Mouse (Mus musculus) liver, adult 2 months (tissue): ENCODE results near the gene Tenm2. TPM values are rescaled to one million over a fixed set of nuclear protein-coding genes. Genes with fewer than 3 reads are reported as not detected.

Experiments
- DNase-seq: peaks from one replicate; pipeline ENCODE4 v3.0.0-alpha.2; 2011; ENCODE audit warnings: low read depth, low spot score; ENCODE audit errors: extremely low read depth
- H3K27ac ChIP-seq: fragments of 200-500 bp; replicated peaks from 2 replicates; pipeline ENCODE4 v1.5.1; 2012; ENCODE audit warnings: low read depth, mild to moderate bottlenecking, control low read depth, inconsistent platforms, low read length; ENCODE audit not compliant: insufficient read depth
- H3K27me3 ChIP-seq: fragments of 200-500 bp; 2 replicates; pipeline ENCODE4 v1.6.1; 2012; ENCODE audit warnings: mild to moderate bottlenecking, moderate library complexity, low read length, inconsistent platforms; ENCODE audit not compliant: control insufficient read depth, insufficient read depth
- H3K36me3 ChIP-seq: fragments of 200-500 bp; 2 replicates; pipeline ENCODE4 v1.6.1; 2012; ENCODE audit warnings: low read length, inconsistent platforms; ENCODE audit not compliant: control insufficient read depth, insufficient read depth
- H3K4me1 ChIP-seq: fragments of 200-500 bp; 2 replicates; pipeline ENCODE4 v1.6.1; 2011; ENCODE audit warnings: low read length; ENCODE audit not compliant: control insufficient read depth, insufficient read depth
- H3K4me3 ChIP-seq: fragments of 200-500 bp; 2 replicates; pipeline ENCODE4 v1.5.1; 2011; ENCODE audit warnings: low read depth, mild to moderate bottlenecking, control low read depth, low read length, moderate library complexity; ENCODE audit not compliant: insufficient read depth
- H3K79me2 ChIP-seq: fragments of 200-500 bp; 2 replicates; pipeline ENCODE4 v1.6.1; 2012; ENCODE audit warnings: inconsistent platforms, mild to moderate bottlenecking, low read length, moderate library complexity; ENCODE audit not compliant: control insufficient read depth, insufficient read depth
- H3K9ac ChIP-seq: fragments of 200-500 bp; 2 replicates; pipeline ENCODE4 v1.6.1; 2012; ENCODE audit warnings: low read depth, mild to moderate bottlenecking, control low read depth, inconsistent platforms, low read length
- CTCF ChIP-seq: fragments of 200-500 bp; IDR thresholded peaks from 2 replicates; pipeline ENCODE4 v1.5.1; 2011; ENCODE audit warnings: low read depth, low read length, control low read depth
- POLR2A ChIP-seq: fragments of 200-500 bp; IDR thresholded peaks from 2 replicates; pipeline ENCODE4 v1.6.1; 2011; ENCODE audit warnings: low read length, control low read depth; ENCODE audit not compliant: insufficient read depth; ENCODE audit errors: extremely low read depth
- WGBS: fragments of 180-500 bp; shearing (Covaris S2); methylation state at CpG from one replicate; pipeline ENCODE4 v1.1.7; 2018; 5-methylcytosine and 5-hydroxymethylcytosine counted together
- polyA plus RNA-seq: library from polyadenylated mRNA; depleted of rRNA; stranded (reverse); fragments of >200 nt; gene quantifications from 2 replicates; pipeline ENCODE4 v1.2.3, GENCODE M21; 2012
- total RNA-seq: library from RNA; depleted of rRNA; stranded (reverse); fragments of >200 nt; gene quantifications from 2 replicates; pipeline ENCODE4 v1.2.3, GENCODE M21; 2014

Tenm2 gene
- total and polyA plus RNA-seq, 2 experiments, result not detected

- no peak overlapping the region for H3K4me3 ChIP-seq
- WGBS, result 77% methylated on average over 11 of the region's 11 CpGs
- H3K27ac ChIP-seq, result no peak overlapping the region
- no peaks in the 10 kb centered on the region for H3K36me3 ChIP-seq
- H3K4me1 ChIP-seq, result no peaks in the 10 kb centered on the region
- no peaks in the 10 kb centered on the region for H3K27me3 ChIP-seq
- DNase-seq, result no peak
- TF ChIP-seq POLR2A (no peak), CTCF (no peak)
- no peak overlapping the region for H3K9ac ChIP-seq
- H3K79me2 ChIP-seq, result no peaks in the 10 kb centered on the region
Measured at GRCm38 (mm10) chr11:36163580-36163979, 1072.2 kb downstream of the Tenm2 start.

DNA sequence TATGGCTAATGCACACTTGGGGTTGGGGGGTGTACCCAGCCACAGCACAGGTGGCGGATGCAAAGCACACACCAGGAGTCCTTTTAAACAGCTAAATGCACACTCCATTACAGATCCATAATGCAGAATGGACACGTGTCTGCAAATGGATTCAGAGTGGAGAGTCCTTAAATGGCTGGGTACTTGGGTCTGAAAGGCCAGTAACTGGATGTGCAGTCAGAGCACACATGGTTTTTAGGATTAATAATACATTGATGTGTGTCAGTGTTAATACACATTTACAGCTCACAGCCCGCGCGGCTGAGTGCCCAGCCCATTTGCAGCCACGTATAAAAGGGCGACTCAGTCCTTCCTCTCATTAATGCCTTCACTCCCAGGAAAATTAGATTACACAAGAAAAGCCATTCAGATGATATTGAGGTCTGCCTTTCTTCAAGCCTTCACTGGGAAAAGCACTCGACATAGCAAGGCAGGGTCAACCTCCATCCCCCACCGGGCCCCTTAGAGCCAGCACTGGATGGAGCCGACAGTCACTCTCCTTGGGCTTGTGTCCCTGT lies 1073.9 kb downstream of the Tenm2 start:
- DNase-seq, result no peak
- no peaks in the 10 kb centered on the region for H3K36me3 ChIP-seq
- WGBS, result 82% methylated on average over 10 of the region's 10 CpGs
- no peak overlapping the region for H3K9ac ChIP-seq
- H3K4me3 ChIP-seq, result no peak overlapping the region
- TF ChIP-seq CTCF (no peak), POLR2A (no peak)
- H3K27ac ChIP-seq, result no peak overlapping the region
- no peaks in the 10 kb centered on the region for H3K4me1 ChIP-seq
- no peaks in the 10 kb centered on the region for H3K79me2 ChIP-seq
- no peaks in the 10 kb centered on the region for H3K27me3 ChIP-seq

DNA sequence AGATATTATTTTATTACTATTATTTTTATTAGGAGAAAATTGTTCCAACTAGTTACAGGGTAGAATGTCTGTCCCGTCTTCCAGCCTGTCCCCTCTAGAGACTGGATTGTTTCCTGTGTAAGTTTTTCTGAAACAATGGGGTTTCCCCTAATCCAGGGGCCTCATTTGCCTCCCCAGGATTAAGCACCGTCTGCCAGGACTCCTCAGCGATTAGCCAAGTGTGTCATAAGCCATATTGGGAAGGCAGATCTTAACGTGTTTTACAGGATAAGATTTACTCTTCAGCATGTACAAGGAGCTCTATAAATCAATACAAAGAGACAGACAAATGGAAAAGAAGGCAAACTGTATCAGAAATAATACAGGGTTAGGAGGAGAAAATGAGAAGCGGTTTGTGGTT lies 1082.3 kb downstream of the Tenm2 start:
- Histone ChIP-seq H3K9ac (no peak overlapping the region), H3K27me3 (no peaks in the 10 kb centered on the region), H3K79me2 (no peaks in the 10 kb centered on the region), H3K4me1 (no peaks in the 10 kb centered on the region), H3K27ac (no peak overlapping the region), H3K4me3 (no peak overlapping the region), H3K36me3 (no peaks in the 10 kb centered on the region)
- WGBS, result 58% methylated on average over 5 of the region's 5 CpGs
- no peak for DNase-seq
- TF ChIP-seq CTCF, result no peak
- TF ChIP-seq POLR2A, result no peak

- H3K27me3 ChIP-seq, result no peaks in the 10 kb centered on the region
- no peak overlapping the region for H3K9ac ChIP-seq
- WGBS, result 16% methylated on average over 9 of the region's 9 CpGs
- H3K4me1 ChIP-seq, result no peaks in the 10 kb centered on the region
- no peaks in the 10 kb centered on the region for H3K36me3 ChIP-seq
- H3K79me2 ChIP-seq, result no peaks in the 10 kb centered on the region
- no peak for DNase-seq
- TF ChIP-seq POLR2A (no peak), CTCF (no peak)
- no peak overlapping the region for H3K4me3 ChIP-seq
- H3K27ac ChIP-seq, result no peak overlapping the region
Measured at GRCm38 (mm10) chr11:36153011-36153410, 1082.8 kb downstream of the Tenm2 start.

GRCm38 (mm10) chr11:36152226-36152625 lies 1083.5 kb downstream of the Tenm2 start:
- no peaks in the 10 kb centered on the region for H3K4me1 ChIP-seq
- no peak overlapping the region for H3K9ac ChIP-seq
- no peak for DNase-seq
- no peaks in the 10 kb centered on the region for H3K36me3 ChIP-seq
- no peak overlapping the region for H3K4me3 ChIP-seq
- H3K79me2 ChIP-seq, result no peaks in the 10 kb centered on the region
- no peak overlapping the region for H3K27ac ChIP-seq
- TF ChIP-seq CTCF (no peak), POLR2A (no peak)
- 27% methylated on average over 6 of the region's 6 CpGs for WGBS
- H3K27me3 ChIP-seq, result no peaks in the 10 kb centered on the region

- no peaks in the 10 kb centered on the region for H3K27me3 ChIP-seq
- 61% methylated on average over 3 of the region's 3 CpGs for WGBS
- TF ChIP-seq CTCF (no peak), POLR2A (no peak)
Measured at GRCm38 (mm10) chr11:36149092-36149491, 1086.7 kb downstream of the Tenm2 start.

More at GRCm38 (mm10) chr11:36149092-36149491, 1086.7 kb downstream of the Tenm2 start:
- H3K27ac ChIP-seq, result no peak overlapping the region
- no peak overlapping the region for H3K4me3 ChIP-seq
- no peak for DNase-seq
- H3K4me1 ChIP-seq, result no peaks in the 10 kb centered on the region
- H3K36me3 ChIP-seq, result no peaks in the 10 kb centered on the region
- no peaks in the 10 kb centered on the region for H3K79me2 ChIP-seq
- no peak overlapping the region for H3K9ac ChIP-seq
